Mouse (Mus musculus): ENCODE measurements around the gene Cdk14.

Gene Cdk14

DNA sequence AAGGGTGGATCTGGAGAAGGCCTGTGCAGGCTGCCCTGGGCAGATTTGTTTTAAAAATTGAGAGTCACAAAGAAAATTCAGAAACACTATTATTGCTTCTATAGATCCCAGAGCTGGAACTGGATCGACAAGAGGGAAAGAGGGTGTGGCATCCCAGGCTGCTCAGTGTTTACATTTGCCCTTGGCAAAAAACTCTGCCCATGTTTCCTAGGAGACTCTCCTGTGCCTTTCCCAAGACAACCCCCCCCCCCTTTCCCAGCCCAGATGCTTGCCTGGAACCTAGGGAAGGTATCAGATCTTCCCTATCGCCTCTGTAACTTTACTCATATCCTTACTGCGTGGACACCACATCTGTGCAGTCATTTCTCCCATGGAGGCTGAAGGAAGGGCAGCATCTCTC is 628.9 kb downstream of the Cdk14 start:
- DNase-seq (ENCODE audit: low spot score in 2 of 2), result no peak

GRCm38 (mm10) chr5:4790265-4790664 is 629.8 kb downstream of the Cdk14 start:
- no peak for DNase-seq (ENCODE audit: low spot score in 2 of 2)

DNA sequence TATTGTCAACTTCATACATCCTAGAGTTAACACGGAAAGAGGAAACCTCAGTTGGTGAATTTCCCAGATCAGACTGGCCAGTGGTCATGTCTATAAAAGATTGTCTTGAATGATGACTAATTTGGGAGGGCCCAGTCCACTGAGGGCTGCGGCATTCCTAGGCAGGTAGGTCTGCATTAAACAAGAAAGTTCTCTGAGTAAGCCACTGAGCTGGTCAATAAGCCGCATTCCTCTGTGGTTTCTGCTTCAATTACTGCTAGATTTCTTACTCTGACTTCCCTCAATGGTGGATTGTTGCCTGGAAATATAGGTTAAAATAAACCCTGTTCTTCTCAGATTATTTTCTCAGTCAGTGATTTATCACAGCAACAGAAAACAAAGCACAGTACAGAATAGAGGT is 631.6 kb downstream of the Cdk14 start:
- DNase-seq (ENCODE audit: low spot score in 2 of 2), result no peak

GRCm38 (mm10) chr5:4786816-4787215 is 633.3 kb downstream of the Cdk14 start:
- no peak for DNase-seq (ENCODE audit: low spot score in 2 of 2)

- no peak for DNase-seq (ENCODE audit: low spot score in 2 of 2)
Measured at GRCm38 (mm10) chr5:4778274-4778673, 641.8 kb downstream of the Cdk14 start.

GRCm38 (mm10) chr5:4776495-4776894 is 643.6 kb downstream of the Cdk14 start:
- no peak for DNase-seq (ENCODE audit: low spot score in 2 of 2)

DNA sequence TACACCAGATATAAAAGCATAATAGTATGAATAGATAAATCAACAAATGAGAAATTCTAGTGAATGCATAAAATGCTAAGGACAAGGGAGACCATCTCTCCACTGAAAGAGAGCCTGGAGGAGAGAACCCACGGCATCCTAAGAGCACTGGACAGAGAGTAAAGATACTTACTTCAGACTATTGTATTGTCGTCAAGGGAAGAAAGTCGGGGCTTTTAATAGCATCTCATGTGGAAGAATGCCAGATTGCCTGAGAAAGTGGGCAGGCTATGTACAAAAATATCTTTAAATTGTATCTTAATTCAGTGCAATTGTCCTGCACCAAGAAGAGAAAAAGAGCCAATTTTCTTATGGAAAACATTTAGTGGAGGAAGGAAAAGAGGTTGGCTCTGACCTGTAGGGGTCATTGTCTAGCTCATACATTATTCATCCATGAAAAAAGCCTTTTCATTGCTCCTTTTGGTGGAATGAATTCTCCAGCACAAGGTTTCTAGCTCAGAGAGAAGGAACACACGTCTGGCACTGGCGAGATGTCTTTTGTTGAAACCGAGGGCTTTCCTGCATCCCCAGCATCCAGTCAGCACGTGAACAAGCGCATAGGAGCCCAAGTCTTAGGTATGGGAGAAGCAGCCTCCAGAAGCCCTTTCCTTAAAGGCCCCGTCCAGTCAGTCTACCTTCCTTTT is 646.9 kb downstream of the Cdk14 start:
- DNase-seq (ENCODE audit: low spot score in 2 of 2), result no peak

DNA sequence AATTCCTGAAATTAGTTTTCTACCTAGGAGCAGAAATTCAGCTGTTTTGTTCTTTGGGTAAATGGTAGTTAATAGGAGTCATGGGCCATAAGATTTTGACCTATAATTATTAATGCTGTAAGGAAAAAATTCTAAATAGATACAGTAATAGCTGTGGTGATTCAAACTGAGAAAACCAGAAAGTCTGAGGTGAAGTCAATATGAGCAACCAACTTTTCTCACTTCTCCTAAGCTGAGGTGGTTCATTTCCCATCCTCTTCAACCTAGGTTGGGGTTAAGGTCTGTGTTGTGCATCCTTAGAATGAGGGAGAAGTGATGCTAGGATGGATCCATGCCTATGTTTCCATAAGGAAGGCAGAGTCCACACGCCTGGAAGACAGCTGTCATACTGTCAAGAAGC is 649.5 kb downstream of the Cdk14 start:
- no peak for DNase-seq (ENCODE audit: low spot score in 2 of 2)

DNA sequence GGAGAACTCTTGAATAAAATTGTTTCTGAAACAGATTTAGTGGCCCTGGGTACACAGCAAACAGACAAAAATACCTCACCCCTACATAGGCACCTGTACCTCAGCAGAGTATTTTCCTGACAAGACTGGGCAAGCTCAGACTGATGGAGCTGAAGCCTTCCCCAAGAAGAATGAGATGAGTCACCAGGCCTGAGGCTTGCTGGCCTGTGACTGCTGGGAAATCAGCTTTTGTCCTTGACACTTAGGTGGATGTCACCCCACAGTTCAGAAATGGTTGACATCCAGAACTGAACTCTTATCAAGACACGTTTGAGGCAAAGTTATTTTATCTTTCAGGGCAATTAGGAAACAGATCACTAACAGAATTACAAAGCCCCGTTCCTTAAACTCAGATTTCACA is 652.2 kb downstream of the Cdk14 start:
- no peak for DNase-seq (ENCODE audit: low spot score in 2 of 2)

DNA sequence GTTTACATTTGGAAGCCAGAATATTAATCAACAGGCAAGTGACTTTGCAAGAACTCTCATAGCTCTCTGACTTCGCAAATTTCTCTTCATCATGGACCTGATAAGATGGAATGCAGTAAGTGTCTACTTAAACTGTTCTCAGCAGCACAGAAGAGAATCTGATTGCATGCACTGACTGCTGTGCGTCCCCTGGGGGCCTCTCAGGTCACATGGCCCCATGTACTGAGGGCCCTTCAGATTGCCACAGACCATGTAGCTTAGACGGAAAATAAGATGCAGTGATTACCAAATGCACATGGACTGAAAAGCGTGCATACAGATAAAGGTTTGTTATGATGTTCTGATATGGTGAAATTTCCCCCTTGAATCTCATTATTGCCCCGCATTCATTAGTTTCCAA is 653.4 kb downstream of the Cdk14 start:
- DNase-seq (ENCODE audit: low spot score in 2 of 2), result no peak

DNA sequence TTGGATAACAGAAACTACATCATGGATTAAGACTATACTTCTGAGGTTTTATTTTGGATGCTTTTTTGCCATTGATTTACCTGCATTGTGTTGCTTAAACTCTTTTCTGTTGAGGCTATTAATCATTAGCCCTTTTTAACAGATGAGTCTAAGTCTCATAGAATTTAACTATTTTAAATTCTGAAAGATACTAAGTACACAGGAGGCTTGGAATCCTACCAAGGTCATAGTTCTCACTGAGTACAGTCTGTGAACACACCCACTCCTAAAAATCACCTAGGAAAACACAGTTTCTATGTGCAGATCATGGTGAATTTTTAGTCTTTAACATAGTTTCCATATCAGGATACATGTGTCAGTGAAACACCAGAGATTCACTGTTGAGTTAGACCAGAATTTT is 658.2 kb downstream of the Cdk14 start:
- no peak for DNase-seq (ENCODE audit: low spot score in 2 of 2)

- DNase-seq (ENCODE audit: low spot score in 2 of 2), result no peak
Measured at GRCm38 (mm10) chr5:4758331-4759080, 661.6 kb downstream of the Cdk14 start.

- DNase-seq (ENCODE audit: low spot score in 2 of 2), result peak; percentile 6 to 42
Measured at GRCm38 (mm10) chr5:4757902-4758301, 662.2 kb downstream of the Cdk14 start, which contains the start of gene Fzd1. Fzd1 (minus strand) TSS chr5:4758035.

GRCm38 (mm10) chr5:4756871-4757711 is 663.0 kb downstream of the Cdk14 start:
- DNase-seq (ENCODE audit: low spot score in 2 of 2), result peak in 1 of 2 experiments; percentile 15

DNA sequence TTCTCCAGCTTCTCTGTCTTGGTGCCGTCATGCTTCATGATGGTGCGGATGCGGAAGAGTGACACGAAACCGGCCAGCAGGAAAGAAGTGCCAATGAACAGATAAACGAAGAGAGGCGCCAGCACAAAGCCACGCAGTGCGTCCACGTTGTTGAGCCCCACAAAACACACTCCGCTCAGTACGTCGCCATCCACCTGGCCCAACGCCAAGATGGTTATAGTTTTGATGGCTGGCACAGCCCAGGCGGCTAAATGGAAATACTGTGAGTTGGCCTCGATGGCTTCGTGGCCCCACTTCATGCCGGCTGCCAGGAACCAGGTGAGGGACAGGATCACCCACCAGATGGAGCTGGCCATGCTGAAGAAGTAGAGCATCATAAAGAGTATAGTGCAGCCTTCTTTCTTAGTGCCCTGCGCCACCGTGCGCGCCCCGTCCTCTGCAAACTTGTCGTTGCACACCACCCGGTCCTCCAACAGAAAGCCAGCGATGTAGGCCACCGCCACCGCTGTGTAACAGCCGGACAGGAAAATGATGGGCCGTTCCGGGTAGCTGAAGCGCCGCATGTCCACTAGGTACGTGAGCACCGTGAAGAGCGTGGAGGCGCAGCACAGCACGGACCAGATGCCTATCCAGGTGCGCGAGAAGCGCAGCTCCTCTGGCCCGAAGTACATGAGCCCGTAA is 664.0 kb downstream of the Cdk14 start:
- peak in 1 of 2 experiments; percentile 16 for DNase-seq (ENCODE audit: low spot score in 2 of 2)

GRCm38 (mm10) chr5:4755326-4755725 is 664.8 kb downstream of the Cdk14 start:
- DNase-seq (ENCODE audit: low spot score in 2 of 2), result no peak

DNA sequence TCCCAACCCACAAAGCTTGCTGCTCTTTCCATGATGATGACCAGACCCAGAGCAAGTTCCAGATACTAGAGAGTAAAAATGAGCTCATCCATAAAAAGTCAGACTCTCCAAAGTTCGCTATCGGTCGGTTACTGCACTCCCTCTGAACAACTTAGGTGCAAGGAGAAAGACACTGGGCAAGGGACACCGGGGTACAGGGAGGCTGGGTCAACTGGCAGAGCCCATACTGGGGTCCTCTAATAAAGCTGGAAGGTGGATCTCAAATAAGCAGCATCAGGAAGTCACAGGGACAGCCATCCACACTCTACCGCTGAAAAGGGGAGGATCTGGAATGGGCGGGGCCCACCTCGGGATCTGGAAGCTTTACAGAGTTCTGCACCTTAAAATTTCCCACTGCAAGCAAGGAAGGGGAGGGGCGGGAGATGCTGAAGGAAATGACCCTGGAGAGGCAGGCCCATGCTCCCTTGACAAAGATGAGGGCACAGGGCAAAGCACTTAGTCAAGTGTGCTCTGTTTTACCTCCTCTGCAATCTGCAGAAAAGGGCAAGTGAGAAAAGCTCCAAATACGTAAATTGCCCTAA is 665.3 kb downstream of the Cdk14 start:
- DNase-seq (ENCODE audit: low spot score in 2 of 2), result no peak
